Mouse (Mus musculus): Measurements from ENCODE around the gene Gm10912.

- TF ChIP-seq POLR2A (IDR thresholded peaks at IDR 0.05; ENCODE audit: insufficient read length, low read depth) = no peak
- no peak for TF ChIP-seq TCF12 (IDR thresholded peaks at IDR 0.05; ENCODE audit: insufficient read depth, poor library complexity, severe bottlenecking)
- no peak for TF ChIP-seq MAX (IDR thresholded peaks at IDR 0.05; ENCODE audit: low read depth)
- no peak for TF ChIP-seq USF1 (IDR thresholded peaks at IDR 0.05; ENCODE audit: low read depth)
- TF ChIP-seq SRF (IDR thresholded peaks at IDR 0.05; ENCODE audit: control insufficient read depth, insufficient read length, low read depth) = no peak
- TF ChIP-seq MYOD1 (IDR thresholded peaks at IDR 0.05; ENCODE audit: control insufficient read depth in 1 of 3, insufficient read length in 2 of 3, low read depth in 2 of 3) = no peak
- no peak for TF ChIP-seq POLR2AphosphoS2 (IDR thresholded peaks at IDR 0.05; ENCODE audit: insufficient read length, low read depth)
- no peak for TF ChIP-seq E2F4 (IDR thresholded peaks at IDR 0.05; ENCODE audit: insufficient read depth)
Observed at GRCm38 (mm10) chr2:104038236-104038635, 27.4 kb upstream of the Gm10912 start.

Measured in myocyte (in vitro differentiated cells).